ENCODE assay signal across 24 mouse cellular contexts in the genomic region with DNA sequence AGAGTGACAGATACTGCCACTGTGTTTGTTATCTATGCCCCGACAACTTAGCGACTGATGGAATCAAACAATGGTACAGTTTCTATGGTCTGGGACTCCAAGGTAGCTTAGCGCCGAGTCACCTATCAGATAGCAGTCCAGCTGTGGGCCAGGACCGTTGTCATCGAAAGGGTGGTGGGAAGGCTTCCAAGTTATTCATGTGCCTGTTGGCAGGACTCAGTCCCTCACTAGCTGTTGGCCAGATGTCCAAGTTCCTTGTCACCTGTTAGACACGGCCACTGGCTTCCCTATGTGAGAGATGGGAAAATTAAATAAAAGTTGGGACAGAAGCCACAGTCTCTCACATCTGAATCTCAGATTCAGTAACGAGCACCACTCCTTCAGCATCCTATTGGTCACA.
"Had no signal": no experiment of that assay in that cellular context is flagged by ENCODE, and none has a peak within 500 bp of the region (broad histone marks: within the 10 kb centered on the region; RNA-seq: fewer than 3 reads in every experiment).

No protein-coding gene starts in this region.

- H3K4me1 ChIP-seq: hindbrain, embryonic 10.5 days; liver, embryonic 15.5 days had no signal

- ATAC-seq: forebrain, embryonic 16.5 days; hindbrain, embryonic 16.5 days; inflammation-experienced regulatory T-cells, adult 6 months; intestine, embryonic 15.5 days; intestine, postnatal 0 days had no signal

- H3K27me3 ChIP-seq: hindbrain, embryonic 12.5 days; intestine, embryonic 15.5 days; limb, embryonic 12.5 days; liver, embryonic 13.5 days; liver, embryonic 15.5 days had no signal

- H3K9me3 ChIP-seq: hindbrain, embryonic 10.5 days; hindbrain, embryonic 12.5 days; intestine, embryonic 15.5 days; limb, embryonic 10.5 days; limb, embryonic 12.5 days; liver, embryonic 13.5 days; liver, embryonic 15.5 days had no signal

- H3K4me3 ChIP-seq: gastrocnemius, adult 2 months; hindbrain, embryonic 10.5 days; hindbrain, embryonic 12.5 days; intestine, embryonic 15.5 days; layer of hippocampus, adult 2 months; left cerebral cortex, adult 2 months; limb, embryonic 10.5 days; limb, embryonic 12.5 days; liver, embryonic 13.5 days; liver, embryonic 15.5 days had no signal

- DNase-seq: gastrocnemius, adult 2 months; gastrocnemius, postnatal 10 days; gastrocnemius, postnatal 25 days; kidney, adult 18-20 months; kidney, adult 8-10 months; kidney, postnatal 10 days; kidney, postnatal 25 days; kidney, postnatal 4 days; liver; liver, embryonic 13.5 days had no signal

- H3K4me2 ChIP-seq: hindbrain, embryonic 12.5 days; hindbrain, embryonic 14.5 days; intestine, embryonic 15.5 days; limb, embryonic 12.5 days; liver, embryonic 11.5 days; liver, embryonic 13.5 days; liver, embryonic 15.5 days had no signal

- H3K27ac ChIP-seq: gastrocnemius, adult 2 months; hindbrain, embryonic 10.5 days; hindbrain, embryonic 12.5 days; hindbrain, embryonic 14.5 days; intestine, embryonic 15.5 days; layer of hippocampus, adult 2 months; left cerebral cortex, adult 2 months; limb, embryonic 10.5 days; limb, embryonic 12.5 days; liver, embryonic 13.5 days; liver, embryonic 15.5 days had no signal

- H3K9ac ChIP-seq: hindbrain, embryonic 12.5 days; hindbrain, embryonic 14.5 days; intestine, embryonic 15.5 days; limb, embryonic 12.5 days; liver, embryonic 13.5 days; liver, embryonic 15.5 days had no signal

- H3K36me3 ChIP-seq: hindbrain, embryonic 10.5 days; hindbrain, embryonic 12.5 days; intestine, embryonic 15.5 days; limb, embryonic 10.5 days; limb, embryonic 12.5 days; liver, embryonic 13.5 days; liver, embryonic 15.5 days had no signal
